Mouse (Mus musculus) embryonic facial prominence, embryonic 12.5 days (tissue): ENCODE measurements at regions not wholly inside any gene's neighbourhood (a gene's known extent, or its start where the extent isn't known, plus 50 kb on each side); places are given as distances from the start of the nearest gene placed in this dataset.

Source experiments
- ATAC-seq: fragments of 200-750 bp; cut with Nextera tagmentation; 2 replicates; pipeline ENCODE4 v1.8.0; 2017; ENCODE audit not compliant: insufficient number of reproducible peaks, insufficient read depth, low FRiP score, low TSS enrichment
- H3K27ac ChIP-seq: fragments of 300-500 bp; sonication (generic); 2 replicates; pipeline ENCODE4 v1.5.1; 2016; ENCODE audit warnings: mild to moderate bottlenecking
- H3K27me3 ChIP-seq: fragments of 300-500 bp; sonication (generic); 2 replicates; pipeline ENCODE4 v1.6.1; 2016; ENCODE audit warnings: mild to moderate bottlenecking, moderate library complexity
- H3K36me3 ChIP-seq: fragments of 300-500 bp; sonication (generic); 2 replicates; pipeline ENCODE4 v1.6.1; 2016; ENCODE audit warnings: mild to moderate bottlenecking
- H3K4me1 ChIP-seq: fragments of 300-500 bp; sonication (generic); 2 replicates; pipeline ENCODE4 v1.6.1; 2016
- H3K4me2 ChIP-seq: fragments of 300-500 bp; sonication (generic); replicated peaks from 2 replicates; pipeline ENCODE4 v1.6.1; 2016; ENCODE audit warnings: mild to moderate bottlenecking, moderate library complexity
- H3K4me3 ChIP-seq: fragments of 300-500 bp; sonication (generic); 2 replicates; pipeline ENCODE4 v1.5.1; 2016; ENCODE audit warnings: mild to moderate bottlenecking
- H3K9ac ChIP-seq: fragments of 300-500 bp; sonication (generic); 2 replicates; pipeline ENCODE4 v1.6.1; 2016; ENCODE audit warnings: mild to moderate bottlenecking, moderate library complexity
- H3K9me3 ChIP-seq: fragments of 300-500 bp; sonication (generic); 2 replicates; pipeline ENCODE4 v1.6.1; 2016; ENCODE audit warnings: mild to moderate bottlenecking, moderate library complexity
- WGBS: fragments of 180-500 bp; shearing (Covaris S2); methylation state at CpG from one replicate; pipeline ENCODE4 v1.1.7; 2016; 5-methylcytosine and 5-hydroxymethylcytosine counted together

- Histone ChIP-seq H3K9ac (no peak overlapping the region), H3K27ac (no peak overlapping the region), H3K4me1 (no peaks in the 10 kb centered on the region), H3K36me3 (no peaks in the 10 kb centered on the region), H3K4me2 (no peak overlapping the region), H3K4me3 (no peak overlapping the region), H3K27me3 (no peaks in the 10 kb centered on the region), H3K9me3 (no peaks in the 10 kb centered on the region)
- no peak for ATAC-seq
- 74% methylated on average over 3 of the region's 3 CpGs for WGBS
Measured at GRCm38 (mm10) chr6:61078559-61078958, 101.6 kb upstream of the Ccser1 start.

- Histone ChIP-seq H3K9ac (no peak overlapping the region), H3K36me3 (no peaks in the 10 kb centered on the region), H3K27ac (no peak overlapping the region)
Measured at GRCm38 (mm10) chr6:61080661-61081060, 99.5 kb upstream of the Ccser1 start.

GRCm38 (mm10) chr6:61083346-61083745 lies 96.8 kb upstream of the Ccser1 start:
- Histone ChIP-seq H3K4me2 (no peak overlapping the region), H3K27me3 (no peaks in the 10 kb centered on the region), H3K4me1 (no peaks in the 10 kb centered on the region), H3K4me3 (no peak overlapping the region), H3K9ac (no peak overlapping the region), H3K27ac (no peak overlapping the region), H3K9me3 (no peaks in the 10 kb centered on the region), H3K36me3 (no peaks in the 10 kb centered on the region)
- no peak for ATAC-seq
- 83% methylated on average over 3 of the region's 3 CpGs for whole genome bisulfite sequencing

More at GRCm38 (mm10) chr6:61080661-61081060, 99.5 kb upstream of the Ccser1 start:
- H3K9me3 ChIP-seq, result no peaks in the 10 kb centered on the region
- WGBS, result 70% methylated on average over 5 of the region's 5 CpGs
- H3K4me3 ChIP-seq, result no peak overlapping the region
- H3K27me3 ChIP-seq, result no peaks in the 10 kb centered on the region
- no peak overlapping the region for H3K4me2 ChIP-seq
- H3K4me1 ChIP-seq, result no peaks in the 10 kb centered on the region
- ATAC-seq, result no peak

GRCm38 (mm10) chr6:61099348-61099981 lies 80.7 kb upstream of the Ccser1 start:
- no peak overlapping the region for H3K27ac ChIP-seq
- no peaks in the 10 kb centered on the region for H3K9me3 ChIP-seq
- no peak overlapping the region for H3K4me3 ChIP-seq
- H3K9ac ChIP-seq, result no peak overlapping the region
- H3K27me3 ChIP-seq, result no peaks in the 10 kb centered on the region
- no peaks in the 10 kb centered on the region for H3K4me1 ChIP-seq
- H3K4me2 ChIP-seq, result no peak overlapping the region
- 80% methylated on average over 9 of the region's 9 CpGs for WGBS
- no peak for ATAC-seq
- no peaks in the 10 kb centered on the region for H3K36me3 ChIP-seq

GRCm38 (mm10) chr6:61099982-61100365 lies 80.2 kb upstream of the Ccser1 start:
- Histone ChIP-seq H3K27me3 (no peaks in the 10 kb centered on the region), H3K4me1 (no peaks in the 10 kb centered on the region), H3K9ac (no peak overlapping the region), H3K9me3 (no peaks in the 10 kb centered on the region), H3K4me2 (no peak overlapping the region), H3K36me3 (no peaks in the 10 kb centered on the region), H3K27ac (no peak overlapping the region), H3K4me3 (no peak overlapping the region)
- no peak for ATAC-seq
- WGBS, result 39% methylated on average over 3 of the region's 3 CpGs

GRCm38 (mm10) chr6:61101972-61102371 lies 78.2 kb upstream of the Ccser1 start:
- no peak overlapping the region for H3K4me2 ChIP-seq
- no peak for ATAC-seq
- WGBS, result 71% methylated on average over 6 of the region's 6 CpGs
- no peaks in the 10 kb centered on the region for H3K4me1 ChIP-seq
- no peak overlapping the region for H3K4me3 ChIP-seq
- H3K27ac ChIP-seq, result no peak overlapping the region
- H3K27me3 ChIP-seq, result no peaks in the 10 kb centered on the region
- H3K36me3 ChIP-seq, result no peaks in the 10 kb centered on the region
- no peak overlapping the region for H3K9ac ChIP-seq
- H3K9me3 ChIP-seq, result no peaks in the 10 kb centered on the region

- Histone ChIP-seq H3K4me3 (no peak overlapping the region), H3K36me3 (no peaks in the 10 kb centered on the region), H3K4me1 (no peaks in the 10 kb centered on the region), H3K4me2 (no peak overlapping the region), H3K9ac (no peak overlapping the region), H3K9me3 (no peaks in the 10 kb centered on the region), H3K27ac (no peak overlapping the region), H3K27me3 (no peaks in the 10 kb centered on the region)
- ATAC-seq, result no peak
- 25% methylated on average over 4 of the region's 4 CpGs for WGBS
Measured at GRCm38 (mm10) chr6:61103459-61104234, 76.5 kb upstream of the Ccser1 start.

GRCm38 (mm10) chr6:61115250-61115649 lies 64.9 kb upstream of the Ccser1 start:
- no peak for ATAC-seq
- 49% methylated on average over 1 of the region's 1 CpGs for WGBS
- no peak overlapping the region for H3K4me3 ChIP-seq
- H3K9ac ChIP-seq, result no peak overlapping the region
- H3K36me3 ChIP-seq, result no peaks in the 10 kb centered on the region
- no peak overlapping the region for H3K4me2 ChIP-seq
- H3K4me1 ChIP-seq, result no peaks in the 10 kb centered on the region
- H3K27ac ChIP-seq, result no peak overlapping the region
- no peaks in the 10 kb centered on the region for H3K27me3 ChIP-seq
- H3K9me3 ChIP-seq, result no peaks in the 10 kb centered on the region

GRCm38 (mm10) chr6:61119590-61119989 lies 60.5 kb upstream of the Ccser1 start:
- ATAC-seq, result no peak

GRCm38 (mm10) chr6:61125431-61125830 lies 54.7 kb upstream of the Ccser1 start:
- Histone ChIP-seq H3K36me3 (no peaks in the 10 kb centered on the region), H3K4me3 (no peak overlapping the region), H3K4me2 (no peak overlapping the region), H3K9me3 (no peaks in the 10 kb centered on the region), H3K9ac (no peak overlapping the region), H3K27me3 (no peaks in the 10 kb centered on the region), H3K27ac (no peak overlapping the region), H3K4me1 (no peaks in the 10 kb centered on the region)
- ATAC-seq, result no peak
- WGBS, result 50% methylated on average over 3 of the region's 3 CpGs

More at GRCm38 (mm10) chr6:61119590-61119989, 60.5 kb upstream of the Ccser1 start:
- no peak overlapping the region for H3K9ac ChIP-seq
- no peaks in the 10 kb centered on the region for H3K27me3 ChIP-seq
- H3K4me1 ChIP-seq, result no peaks in the 10 kb centered on the region
- WGBS, result 59% methylated on average over 2 of the region's 2 CpGs
- H3K36me3 ChIP-seq, result no peaks in the 10 kb centered on the region
- no peak overlapping the region for H3K27ac ChIP-seq
- H3K9me3 ChIP-seq, result no peaks in the 10 kb centered on the region
- no peak overlapping the region for H3K4me2 ChIP-seq
- no peak overlapping the region for H3K4me3 ChIP-seq

- Histone ChIP-seq H3K27me3 (no peaks in the 10 kb centered on the region), H3K9ac (no peak overlapping the region), H3K9me3 (no peaks in the 10 kb centered on the region), H3K27ac (no peak overlapping the region), H3K36me3 (no peaks in the 10 kb centered on the region), H3K4me1 (no peaks in the 10 kb centered on the region), H3K4me3 (no peak overlapping the region), H3K4me2 (no peak overlapping the region)
- 72% methylated on average over 1 of the region's 1 CpGs for WGBS
- ATAC-seq, result no peak
Measured at GRCm38 (mm10) chr6:61127238-61127637, 52.9 kb upstream of the Ccser1 start.

GRCm38 (mm10) chr6:61128211-61128610 lies 51.9 kb upstream of the Ccser1 start:
- ATAC-seq, result no peak
- H3K36me3 ChIP-seq, result no peaks in the 10 kb centered on the region
- H3K9me3 ChIP-seq, result 0 out of 2 replicates have a peak, but pooled peaks cover 4% of the 10 kb centered on the region
- WGBS, result 64% methylated on average over 1 of the region's 1 CpGs
- no peaks in the 10 kb centered on the region for H3K27me3 ChIP-seq
- no peak overlapping the region for H3K4me3 ChIP-seq
- no peak overlapping the region for H3K9ac ChIP-seq
- H3K27ac ChIP-seq, result no peak overlapping the region
- H3K4me1 ChIP-seq, result no peaks in the 10 kb centered on the region
- no peak overlapping the region for H3K4me2 ChIP-seq
